Mouse (Mus musculus) kidney, postnatal 0 days (tissue): ENCODE measurements around the gene Rtl6. TPM values are rescaled to one million over a fixed set of nuclear protein-coding genes. Genes with fewer than 3 reads are reported as not detected.

Source experiments
- ATAC-seq: fragments of 200-750 bp; cut with Nextera tagmentation; replicated peaks from 2 replicates; pipeline ENCODE4 v1.8.0; 2017; ENCODE audit warnings: low read depth, moderate number of reproducible peaks, moderate TSS enrichment, moderate library complexity; ENCODE audit not compliant: low FRiP score
- DNase-seq: peaks from one replicate; pipeline ENCODE4 v3.0.0-alpha.2; 2016; ENCODE audit warnings: low spot score
- H3K27ac ChIP-seq: fragments of 300-500 bp; sonication (generic); 2 replicates; pipeline ENCODE4 v1.5.1; 2014; ENCODE audit warnings: mild to moderate bottlenecking
- H3K27me3 ChIP-seq: fragments of 300-500 bp; sonication (generic); 2 replicates; pipeline ENCODE4 v1.6.1; 2014; ENCODE audit warnings: low read length, mixed read lengths; ENCODE audit not compliant: insufficient read depth
- H3K36me3 ChIP-seq: fragments of 300-500 bp; sonication (generic); 2 replicates; pipeline ENCODE4 v1.6.1; 2014; ENCODE audit warnings: low read length, mixed read lengths; ENCODE audit not compliant: insufficient read depth
- H3K4me1 ChIP-seq: fragments of 300-500 bp; sonication (generic); replicated peaks from 2 replicates; pipeline ENCODE4 v1.6.1; 2014; ENCODE audit warnings: antibody characterized with exemption, low read length, mixed read lengths; ENCODE audit not compliant: insufficient read depth
- H3K4me2 ChIP-seq: fragments of 300-500 bp; sonication (generic); 2 replicates; pipeline ENCODE4 v1.6.1; 2014; ENCODE audit warnings: mild to moderate bottlenecking, low read length, moderate library complexity, mixed read lengths
- H3K4me3 ChIP-seq: fragments of 300-500 bp; sonication (generic); replicated peaks from 2 replicates; pipeline ENCODE4 v1.5.1; 2014; ENCODE audit warnings: low read depth, low read length
- H3K9ac ChIP-seq: fragments of 300-500 bp; sonication (generic); 2 replicates; pipeline ENCODE4 v1.6.1; 2014; ENCODE audit warnings: low read depth, low read length
- H3K9me3 ChIP-seq: fragments of 300-500 bp; sonication (generic); replicated peaks from 2 replicates; pipeline ENCODE4 v1.6.1; 2016; ENCODE audit warnings: low read length, inconsistent platforms, mixed read lengths
- CTCF ChIP-seq: IDR thresholded peaks from 2 replicates; pipeline ENCODE4 v1.5.1; 2016; ENCODE audit warnings: antibody characterized with exemption, low read depth, mild to moderate bottlenecking, moderate library complexity
- WGBS: fragments of 180-500 bp; shearing (Covaris S2); extraction: QIAGEN DNeasy Blood & Tissue Kit; methylation state at CpG from one replicate; pipeline ENCODE4 v1.1.7; 2014; 5-methylcytosine and 5-hydroxymethylcytosine counted together
- polyA plus RNA-seq: library from polyadenylated mRNA; unstranded; fragments of >200 nt; fragmentation: Nextera tagmentation; extraction: Ambion mirVana; gene quantifications from 2 replicates; pipeline ENCODE4 v1.2.1, GENCODE M21; 2015

Gene Rtl6
- polyA plus RNA-seq, 1 experiment from 2014 or later = 11.2 TPM

DNA sequence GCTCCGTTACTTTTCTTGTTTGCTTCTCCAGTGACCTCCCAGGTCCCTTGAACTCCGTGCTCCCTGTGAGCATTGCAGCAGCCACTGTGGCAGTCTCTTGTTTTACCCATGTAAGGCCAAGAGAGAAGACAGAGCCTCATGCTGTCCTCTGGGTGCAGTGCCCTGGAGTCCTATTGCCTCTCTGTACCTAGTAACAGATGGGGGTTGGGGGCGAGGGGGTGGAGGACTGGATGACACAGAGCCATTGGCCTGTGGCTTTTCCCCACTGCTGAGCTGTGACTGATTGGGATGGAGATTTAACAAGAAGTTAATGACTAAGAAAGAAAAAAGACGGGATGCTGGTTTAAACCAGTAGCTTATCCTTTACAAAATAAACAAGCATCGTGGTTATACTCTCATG is 16.4 kb downstream of the Rtl6 start:
- no peaks in the 10 kb centered on the region for H3K27me3 ChIP-seq
- no peak overlapping the region for H3K9ac ChIP-seq
- ATAC-seq = peak; percentile 89; the same call in 1 of the 2 replicates
- H3K4me1 ChIP-seq = 0 out of 2 replicates have a peak, but pooled peaks cover 4% of the 10 kb centered on the region
- H3K27ac ChIP-seq = 0 out of 2 replicates have a peak overlapping the region, but pooled peaks have one; percentile 8
- 28% methylated on average over 5 of the region's 5 CpGs for WGBS
- H3K36me3 ChIP-seq = no peaks in the 10 kb centered on the region
- no peaks in the 10 kb centered on the region for H3K9me3 ChIP-seq
- H3K4me3 ChIP-seq = no peak overlapping the region
- TF ChIP-seq CTCF = no peak
- DNase-seq = peak; percentile 42
- no peak overlapping the region for H3K4me2 ChIP-seq

DNA sequence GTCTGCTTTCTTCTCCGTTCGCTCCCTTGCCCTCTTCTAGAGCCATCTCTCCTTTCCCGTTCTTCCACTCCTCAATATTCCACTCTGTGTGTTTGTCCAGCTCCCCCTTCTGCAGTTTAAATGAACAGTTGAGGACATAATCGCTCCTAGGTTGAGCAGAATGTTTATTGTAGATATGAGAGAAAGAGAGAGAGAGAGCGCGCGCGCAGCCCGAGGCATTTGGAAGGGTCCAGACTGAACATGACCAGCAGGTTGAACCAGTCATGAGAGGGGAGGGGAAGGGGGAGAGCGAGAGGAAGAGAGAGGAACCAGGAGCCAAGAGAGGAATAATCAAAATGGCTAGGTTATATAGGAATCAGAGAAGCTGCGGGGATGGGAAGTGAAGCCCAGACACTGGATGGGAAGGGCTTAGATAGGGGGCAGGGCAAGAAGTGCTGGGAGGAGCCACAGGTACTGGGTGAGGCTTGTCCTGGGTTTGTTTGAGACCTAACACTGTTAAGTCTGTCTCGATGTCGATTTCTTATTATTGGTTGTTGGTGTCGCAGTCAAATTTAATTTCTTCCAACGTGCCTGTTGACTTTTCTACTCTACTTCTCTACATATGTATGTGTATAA is 18.5 kb downstream of the Rtl6 start:
- H3K9me3 ChIP-seq = no peaks in the 10 kb centered on the region
- no peak for TF ChIP-seq CTCF
- 79% methylated on average over 15 of the region's 15 CpGs for WGBS
- no peak for DNase-seq
- H3K4me2 ChIP-seq = no peak overlapping the region
- H3K4me1 ChIP-seq = 0 out of 2 replicates have a peak, but pooled peaks cover 4% of the 10 kb centered on the region
- no peak overlapping the region for H3K4me3 ChIP-seq
- no peaks in the 10 kb centered on the region for H3K27me3 ChIP-seq
- no peak overlapping the region for H3K27ac ChIP-seq
- no peaks in the 10 kb centered on the region for H3K36me3 ChIP-seq
- ATAC-seq = no peak
- H3K9ac ChIP-seq = no peak overlapping the region

DNA sequence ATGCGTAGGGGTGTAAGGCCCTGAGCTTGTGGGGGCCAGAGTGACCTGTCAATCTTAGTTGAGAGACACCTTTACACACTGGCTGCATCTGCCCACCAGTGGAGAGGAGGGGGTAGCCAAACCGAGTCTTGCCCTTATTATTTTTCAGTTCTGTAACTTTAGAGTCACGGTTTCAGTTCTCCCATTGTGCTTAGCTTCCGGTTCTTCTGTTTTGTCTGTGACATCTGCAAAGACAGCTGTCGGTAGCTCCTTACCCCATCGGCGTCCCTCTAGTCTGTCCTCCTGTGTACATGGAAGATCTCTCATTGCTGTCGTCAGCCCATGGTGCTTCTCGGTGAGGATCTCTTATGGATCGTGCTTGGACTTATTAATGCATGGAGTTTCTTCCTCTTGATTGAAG is 20.5 kb downstream of the Rtl6 start:
- ATAC-seq = no peak
- no peak overlapping the region for H3K4me2 ChIP-seq
- WGBS = 80% methylated on average over 10 of the region's 10 CpGs

DNA sequence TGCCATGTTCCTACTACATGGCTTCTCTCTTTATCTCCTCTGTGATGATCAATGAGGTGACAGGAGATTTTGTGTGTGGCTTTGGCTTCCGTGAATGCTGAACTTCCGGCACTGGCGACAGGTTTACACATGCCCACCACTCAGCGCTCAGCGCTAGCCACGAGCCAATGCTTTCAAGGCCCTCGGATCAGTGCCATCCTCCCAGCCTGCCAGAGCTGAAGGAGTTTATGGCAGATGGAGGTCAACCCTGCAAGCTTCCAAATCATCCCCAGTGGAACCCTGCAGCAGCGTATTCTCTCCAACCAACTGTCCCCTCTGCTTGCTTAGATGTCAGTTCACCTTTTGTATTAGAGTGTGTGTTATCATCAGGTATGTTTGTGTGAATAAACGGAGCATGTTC is 21.0 kb downstream of the Rtl6 start:
- Histone ChIP-seq H3K9me3 (no peaks in the 10 kb centered on the region; the same call in 1 of the 2 replicates), H3K27me3 (no peaks in the 10 kb centered on the region), H3K4me1 (0 out of 2 replicates have a peak, but pooled peaks cover 4% of the 10 kb centered on the region), H3K27ac (no peak overlapping the region), H3K4me3 (no peak overlapping the region), H3K4me2 (no peak overlapping the region), H3K9ac (no peak overlapping the region), H3K36me3 (no peaks in the 10 kb centered on the region)
- no peak for DNase-seq
- ATAC-seq = no peak
- TF ChIP-seq CTCF = no peak
- 96% methylated on average over 9 of the region's 9 CpGs for WGBS

More for the DNA sequence above, 20.5 kb downstream of the Rtl6 start:
- H3K9ac ChIP-seq = no peak overlapping the region
- H3K4me1 ChIP-seq = 0 out of 2 replicates have a peak, but pooled peaks cover 4% of the 10 kb centered on the region
- H3K36me3 ChIP-seq = no peaks in the 10 kb centered on the region
- H3K27me3 ChIP-seq = no peaks in the 10 kb centered on the region
- H3K4me3 ChIP-seq = no peak overlapping the region
- no peak overlapping the region for H3K27ac ChIP-seq
- no peaks in the 10 kb centered on the region; the same call in 1 of the 2 replicates for H3K9me3 ChIP-seq
- no peak for DNase-seq
- no peak for TF ChIP-seq CTCF

DNA sequence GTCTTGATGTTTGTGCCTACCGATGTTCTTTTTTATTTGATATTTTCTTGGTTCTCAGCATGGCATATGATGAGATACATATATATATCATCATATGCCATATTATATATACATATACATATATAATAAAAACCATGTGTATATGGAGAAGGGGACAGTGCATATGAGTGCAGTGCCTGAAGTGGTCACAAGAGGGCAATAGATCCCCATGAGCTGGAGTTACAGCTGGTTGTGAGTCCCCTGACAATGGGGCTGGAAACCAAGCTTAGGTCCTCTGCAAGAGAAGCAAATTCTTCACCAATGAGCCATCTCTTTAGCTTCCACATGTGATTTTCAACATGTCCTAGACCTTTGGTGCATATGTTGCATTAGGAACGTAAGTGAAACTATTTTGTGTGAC is 21.7 kb downstream of the Rtl6 start:
- TF ChIP-seq CTCF = peak; percentile 62
- Histone ChIP-seq H3K4me3 (no peak overlapping the region), H3K27me3 (no peaks in the 10 kb centered on the region), H3K9ac (no peak overlapping the region), H3K9me3 (no peaks in the 10 kb centered on the region; the same call in 1 of the 2 replicates), H3K4me2 (no peak overlapping the region), H3K27ac (no peak overlapping the region), H3K4me1 (0 out of 2 replicates have a peak, but pooled peaks cover under 1% of the 10 kb centered on the region), H3K36me3 (no peaks in the 10 kb centered on the region)
- ATAC-seq = no peak
- 97% methylated on average over 2 of the region's 2 CpGs for WGBS
- no peak for DNase-seq

DNA sequence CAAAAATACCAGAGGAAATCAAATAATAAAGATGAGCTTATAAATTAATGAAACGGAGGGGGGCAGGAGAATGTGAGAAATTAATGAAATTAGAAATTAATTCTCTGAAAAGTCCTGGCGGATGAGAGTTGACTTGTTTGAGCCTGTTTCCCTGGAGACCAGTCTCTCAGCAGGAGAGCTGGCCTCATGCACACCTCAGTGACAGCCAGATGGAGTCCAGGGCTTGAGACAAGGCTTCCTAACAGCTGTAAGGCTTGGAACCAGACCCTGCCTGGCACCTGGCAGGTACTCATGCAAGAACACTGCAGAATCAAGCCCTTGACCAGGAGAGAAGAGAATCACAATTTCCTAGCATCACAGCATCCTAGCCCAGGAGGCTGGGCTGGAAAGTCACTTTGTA is 25.4 kb downstream of the Rtl6 start:
- H3K27ac ChIP-seq = no peak overlapping the region
- DNase-seq (no peak), ATAC-seq (no peak)
- H3K4me2 ChIP-seq = no peak overlapping the region
- WGBS = 60% methylated on average over 2 of the region's 2 CpGs
- no peak for TF ChIP-seq CTCF
- H3K27me3 ChIP-seq = no peaks in the 10 kb centered on the region
- no peak overlapping the region for H3K9ac ChIP-seq
- no peaks in the 10 kb centered on the region for H3K36me3 ChIP-seq
- H3K4me3 ChIP-seq = no peak overlapping the region
- 0 out of 2 replicates have a peak, but pooled peaks cover 3% of the 10 kb centered on the region for H3K4me1 ChIP-seq
- H3K9me3 ChIP-seq = no peaks in the 10 kb centered on the region; the same call in 1 of the 2 replicates
